Comparison of ENCODE assay signal across 29 mouse cellular contexts in the genomic region with DNA sequence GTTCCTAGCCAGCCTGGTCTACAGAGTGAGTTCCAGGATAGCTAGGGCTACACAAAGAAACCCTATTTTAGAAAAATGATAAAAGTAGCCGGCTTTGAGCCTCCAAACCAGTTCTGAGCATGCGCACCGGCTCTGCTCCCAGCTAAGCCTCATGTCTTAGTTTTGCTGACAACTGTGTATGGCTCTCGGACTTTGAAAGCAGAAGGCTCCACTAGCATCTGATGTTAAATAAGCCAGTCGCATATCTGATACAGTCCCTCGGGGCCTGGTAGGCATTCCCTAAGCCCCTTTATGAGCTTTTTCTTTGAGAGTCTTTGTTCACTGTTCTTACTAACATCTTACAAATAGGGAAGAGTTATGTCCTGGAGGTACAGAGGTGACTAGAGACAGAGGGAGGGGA. TPM values are rescaled to one million over a fixed set of nuclear protein-coding genes. Genes with fewer than 3 reads are reported as not detected.
A peak's percentile ranks its signal among the peaks of the same experiment; 100 is the strongest.
DNase-seq lines count a peak whose midpoint lies in the region; ATAC-seq and TF ChIP-seq lines count a peak whose summit lies in the region.
"Had no signal": no experiment of that assay in that cellular context is flagged by ENCODE, and none has a peak within 500 bp of the region (broad histone marks: within the 10 kb centered on the region; RNA-seq: fewer than 3 reads in every experiment).

No protein-coding gene starts in this region.

- H3K4me3 ChIP-seq in embryonic facial prominence, embryonic 13.5 days = no peak overlapping the region
- H3K4me3 ChIP-seq in embryonic facial prominence, embryonic 10.5 days = no peak overlapping the region
- no peak overlapping the region for H3K4me3 ChIP-seq in neural tube, embryonic 13.5 days
- no peak overlapping the region for H3K4me3 ChIP-seq in neural tube, embryonic 15.5 days (replicated peaks)
- H3K4me3 ChIP-seq in MEL (ENCODE audit: control insufficient read depth in 1 of 2, insufficient read depth in 1 of 2, low read depth in 2 of 2, low read length in 2 of 2) (0 out of 4 replicates have a peak overlapping the region, but pooled peaks of 1 of the 2 experiments have one; percentile 8), myocyte (no peak overlapping the region)
- H3K4me3 ChIP-seq in hindbrain, embryonic 13.5 days = no peak overlapping the region
- H3K4me3 ChIP-seq: embryonic facial prominence, embryonic 15.5 days; hindbrain, embryonic 10.5 days; limb, embryonic 13.5 days; liver, embryonic 12.5 days had no signal

- peaks cover 4% of the 10 kb centered on the region; the same call in 1 of the 2 replicates for H3K79me2 ChIP-seq in MEL (ENCODE audit: control insufficient read depth, insufficient read depth, low read length, poor library complexity)
- H3K79me2 ChIP-seq in myocyte (ENCODE audit: control insufficient read depth, insufficient read depth) = no peaks in the 10 kb centered on the region

- peaks cover 14% of the 10 kb centered on the region for H3K4me1 ChIP-seq in embryonic facial prominence, embryonic 13.5 days
- peaks cover 19% of the 10 kb centered on the region for H3K4me1 ChIP-seq in embryonic facial prominence, embryonic 10.5 days
- peaks cover 20% of the 10 kb centered on the region for H3K4me1 ChIP-seq in neural tube, embryonic 13.5 days (replicated peaks)
- peaks cover 14% of the 10 kb centered on the region for H3K4me1 ChIP-seq in neural tube, embryonic 15.5 days
- H3K4me1 ChIP-seq in MEL (ENCODE audit: control insufficient read depth in 1 of 2, insufficient read depth in 2 of 2, low read length in 2 of 2) = peaks cover 13 to 45% of the 10 kb centered on the region in 2 experiments
- H3K4me1 ChIP-seq in hindbrain, embryonic 13.5 days (replicated peaks) = peaks cover 16% of the 10 kb centered on the region

- TF ChIP-seq POLR2A in MEL (IDR thresholded peaks at IDR 0.05; ENCODE audit: control insufficient read depth in 1 of 2, insufficient read depth in 1 of 2, low read depth in 1 of 2, low read length in 2 of 2, poor library complexity in 1 of 2) (no peak), myocyte (IDR thresholded peaks at IDR 0.05; ENCODE audit: insufficient read length, low read depth) (no peak)

- 59% methylated on average over 6 of the region's 6 CpGs for WGBS in embryonic facial prominence, embryonic 13.5 days
- 74% methylated on average over 6 of the region's 6 CpGs for WGBS in embryonic facial prominence, embryonic 10.5 days
- WGBS in neural tube, embryonic 13.5 days = 42% methylated on average over 6 of the region's 6 CpGs
- WGBS in neural tube, embryonic 15.5 days = 47% methylated on average over 6 of the region's 6 CpGs
- WGBS in hindbrain, embryonic 13.5 days = 70% methylated on average over 6 of the region's 6 CpGs

- H3K36me3 ChIP-seq in embryonic facial prominence, embryonic 13.5 days = no peaks in the 10 kb centered on the region
- H3K36me3 ChIP-seq in embryonic facial prominence, embryonic 10.5 days (replicated peaks) = peaks cover 18% of the 10 kb centered on the region
- no peaks in the 10 kb centered on the region for H3K36me3 ChIP-seq in neural tube, embryonic 13.5 days
- H3K36me3 ChIP-seq in neural tube, embryonic 15.5 days = no peaks in the 10 kb centered on the region
- H3K36me3 ChIP-seq in MEL (ENCODE audit: control insufficient read depth in 1 of 2, insufficient read depth in 2 of 2, low read length in 2 of 2) = peaks cover 0 to 34% of the 10 kb centered on the region in 2 experiments; a peak in 2 of 4 replicates
- no peaks in the 10 kb centered on the region for H3K36me3 ChIP-seq in myocyte (ENCODE audit: control insufficient read depth, insufficient read depth)
- no peaks in the 10 kb centered on the region for H3K36me3 ChIP-seq in hindbrain, embryonic 13.5 days
- H3K36me3 ChIP-seq: embryonic facial prominence, embryonic 15.5 days; G1E; limb, embryonic 13.5 days had no signal

- TF ChIP-seq EP300 in MEL (IDR thresholded peaks at IDR 0.05; ENCODE audit: low read depth in 1 of 2, low read length in 2 of 2) = no peak

- no peak overlapping the region for H3ac ChIP-seq in myocyte (ENCODE audit: control insufficient read depth, insufficient read length)

- no peak for DNase-seq in embryonic facial prominence, embryonic 10.5 days (ENCODE audit: low spot score)
- peak; percentile 77 for DNase-seq in MEL (ENCODE audit: low read depth, low spot score)
- DNase-seq in urinary bladder, postnatal 36 days (ENCODE audit: low spot score in 2 of 2) = no peak
- DNase-seq: B cell, adult 2 months; cerebellum, postnatal 10 days; gastrocnemius, postnatal 14 days; heart, postnatal 14 days; kidney, adult 8-10 months; kidney, postnatal 4 days; midbrain, embryonic 14.5 days; retina, postnatal 1 day; right cerebral cortex, postnatal 14 days; spleen, adult 18-20 months; thymus, adult 2 months; thymus, postnatal 36 days had no signal

- H3K9me3 ChIP-seq in embryonic facial prominence, embryonic 13.5 days = no peaks in the 10 kb centered on the region
- H3K9me3 ChIP-seq in embryonic facial prominence, embryonic 10.5 days = no peaks in the 10 kb centered on the region
- H3K9me3 ChIP-seq in neural tube, embryonic 13.5 days = no peaks in the 10 kb centered on the region
- H3K9me3 ChIP-seq in neural tube, embryonic 15.5 days (replicated peaks) = no peaks in the 10 kb centered on the region
- H3K9me3 ChIP-seq in MEL (replicated peaks; ENCODE audit: insufficient read depth, low read length) = no peaks in the 10 kb centered on the region
- H3K9me3 ChIP-seq in hindbrain, embryonic 13.5 days = no peaks in the 10 kb centered on the region
- H3K9me3 ChIP-seq: embryonic facial prominence, embryonic 15.5 days; G1E; hindbrain, embryonic 10.5 days; limb, embryonic 13.5 days; liver, embryonic 12.5 days had no signal

- peaks cover 7% of the 10 kb centered on the region; the same call in 1 of the 2 replicates for H3K27me3 ChIP-seq in embryonic facial prominence, embryonic 13.5 days
- H3K27me3 ChIP-seq in embryonic facial prominence, embryonic 10.5 days (replicated peaks; ENCODE audit: low read depth, poor library complexity, severe bottlenecking) = 0 out of 2 replicates have a peak, but pooled peaks cover 6% of the 10 kb centered on the region
- H3K27me3 ChIP-seq in neural tube, embryonic 13.5 days = no peaks in the 10 kb centered on the region
- no peaks in the 10 kb centered on the region for H3K27me3 ChIP-seq in neural tube, embryonic 15.5 days (replicated peaks)
- no peaks in the 10 kb centered on the region for H3K27me3 ChIP-seq in MEL (ENCODE audit: control insufficient read depth in 1 of 2, insufficient read depth in 2 of 2, low read length in 2 of 2)
- no peaks in the 10 kb centered on the region for H3K27me3 ChIP-seq in myocyte (ENCODE audit: control insufficient read depth, insufficient read depth, insufficient read length)
- peaks cover 10% of the 10 kb centered on the region for H3K27me3 ChIP-seq in hindbrain, embryonic 13.5 days
- H3K27me3 ChIP-seq: embryonic facial prominence, embryonic 15.5 days; limb, embryonic 13.5 days had no signal

- H3K9ac ChIP-seq in embryonic facial prominence, embryonic 13.5 days = 0 out of 2 replicates have a peak overlapping the region, but pooled peaks have one; percentile 16
- peak overlapping the region; percentile 34; the same call in 1 of the 2 replicates for H3K9ac ChIP-seq in neural tube, embryonic 13.5 days
- H3K9ac ChIP-seq in neural tube, embryonic 15.5 days (replicated peaks) = no peak overlapping the region
- H3K9ac ChIP-seq in MEL (ENCODE audit: control insufficient read depth, low read depth, low read length, poor library complexity, severe bottlenecking) = peak overlapping the region; percentile 74
- H3K9ac ChIP-seq in hindbrain, embryonic 13.5 days = no peak overlapping the region
- H3K9ac ChIP-seq: embryonic facial prominence, embryonic 15.5 days; limb, embryonic 13.5 days; liver, embryonic 12.5 days had no signal

- ATAC-seq in embryonic facial prominence, embryonic 13.5 days (ENCODE audit: insufficient number of reproducible peaks, insufficient read depth, low FRiP score, low TSS enrichment, low read depth) = no peak
- no peak for ATAC-seq in neural tube, embryonic 13.5 days (ENCODE audit: low read depth)
- no peak for ATAC-seq in neural tube, embryonic 15.5 days (ENCODE audit: low FRiP score)
- ATAC-seq in hindbrain, embryonic 13.5 days (ENCODE audit: low FRiP score) = no peak
- ATAC-seq: forebrain, embryonic 14.5 days; hindbrain, embryonic 16.5 days; liver, embryonic 12.5 days; lung, postnatal 0 days had no signal

- TF ChIP-seq CTCF in MEL (IDR thresholded peaks at IDR 0.05 in 2 of 3, conservative IDR thresholded peaks at IDR 0.05 in 1 of 3; ENCODE audit: control insufficient read depth in 1 of 3, insufficient read depth in 1 of 3, low read depth in 2 of 3, low read length in 3 of 3, poor library complexity in 1 of 3, severe bottlenecking in 1 of 3) = no peak

- TF ChIP-seq RAD21 in MEL (IDR thresholded peaks at IDR 0.05; ENCODE audit: low read depth, low read length) = no peak

- H3K27ac ChIP-seq in embryonic facial prominence, embryonic 13.5 days = no peak overlapping the region
- no peak overlapping the region for H3K27ac ChIP-seq in embryonic facial prominence, embryonic 10.5 days (replicated peaks)
- H3K27ac ChIP-seq in neural tube, embryonic 13.5 days (replicated peaks) = no peak overlapping the region
- no peak overlapping the region for H3K27ac ChIP-seq in neural tube, embryonic 15.5 days (replicated peaks)
- H3K27ac ChIP-seq in MEL (ENCODE audit: control insufficient read depth, low read depth, low read length) = peak overlapping the region; percentile 99
- H3K27ac ChIP-seq in hindbrain, embryonic 13.5 days = no peak overlapping the region
- H3K27ac ChIP-seq: embryonic facial prominence, embryonic 15.5 days; hindbrain, embryonic 10.5 days; kidney, postnatal 0 days; limb, embryonic 13.5 days; liver, embryonic 12.5 days had no signal

- H3K4me2 ChIP-seq in embryonic facial prominence, embryonic 13.5 days = no peak overlapping the region
- no peak overlapping the region for H3K4me2 ChIP-seq in neural tube, embryonic 13.5 days
- H3K4me2 ChIP-seq in neural tube, embryonic 15.5 days = no peak overlapping the region
- peak overlapping the region; percentile 28 for H3K4me2 ChIP-seq in myocyte (ENCODE audit: low read depth)
- H3K4me2 ChIP-seq in hindbrain, embryonic 13.5 days = no peak overlapping the region
- H3K4me2 ChIP-seq: embryonic facial prominence, embryonic 15.5 days; limb, embryonic 13.5 days; liver, embryonic 12.5 days had no signal

RNA-seq across cellular contexts. Expression of gene Klhdc4, which starts 18.6 kb away (rescaled TPM):
- 36.8 and 41.2 TPM in 2 replicates for polyA plus RNA-seq in embryonic facial prominence, embryonic 13.5 days (2015; fragmentation: Nextera tagmentation; extraction: Ambion mirVana)
- polyA plus RNA-seq in embryonic facial prominence, embryonic 10.5 days (2016; fragmentation: Nextera tagmentation; extraction: Ambion mirVana) = 67.3 and 71.2 TPM in 2 replicates
- 40.0 and 40.5 TPM in 2 replicates for polyA plus RNA-seq in neural tube, embryonic 13.5 days (2015; fragmentation: Nextera tagmentation; extraction: Ambion mirVana)
- 44.4 and 44.5 TPM in 2 replicates for polyA plus RNA-seq in neural tube, embryonic 15.5 days (2015; fragmentation: Nextera tagmentation; extraction: Ambion mirVana)
- 49.8 and 53.7 TPM in 2 replicates for total RNA-seq in MEL (2012; rRNA removed)
- polyA plus RNA-seq in MEL (2012; ENCODE audit: insufficient read depth in 1 of 2, insufficient read length in 2 of 2, low read depth in 1 of 2, low replicate concordance in 2 of 2, missing spikeins in 1 of 2) (10 to 100 TPM in 1 of 2 experiments, not detected in 1; 65.2 TPM), myocyte (2012; fragmentation: generic; extraction: Trizol) (31.4 TPM)
- 43.5 and 47.4 TPM in 2 replicates for polyA plus RNA-seq in hindbrain, embryonic 13.5 days (2015; fragmentation: Nextera tagmentation; extraction: Ambion mirVana)

RNA-seq across cellular contexts. Expression of gene Slc7a5, which starts 59.5 kb away (rescaled TPM):
- polyA plus RNA-seq in embryonic facial prominence, embryonic 13.5 days (2015; fragmentation: Nextera tagmentation; extraction: Ambion mirVana) = 16.1 and 18.3 TPM in 2 replicates
- polyA plus RNA-seq in embryonic facial prominence, embryonic 10.5 days (2016; fragmentation: Nextera tagmentation; extraction: Ambion mirVana) = 18.7 and 21.0 TPM in 2 replicates
- 38.7 and 38.9 TPM in 2 replicates for polyA plus RNA-seq in neural tube, embryonic 13.5 days (2015; fragmentation: Nextera tagmentation; extraction: Ambion mirVana)
- polyA plus RNA-seq in neural tube, embryonic 15.5 days (2015; fragmentation: Nextera tagmentation; extraction: Ambion mirVana) = 39.6 and 41.1 TPM in 2 replicates
- 108 and 164 TPM in 2 replicates for total RNA-seq in MEL (2012; rRNA removed)
- polyA plus RNA-seq in MEL (2012; ENCODE audit: insufficient read depth in 1 of 2, insufficient read length in 2 of 2, low read depth in 1 of 2, low replicate concordance in 2 of 2, missing spikeins in 1 of 2) (100 to 1,000 TPM in 1 of 2 experiments, 10 to 100 TPM in 1; 55.0 to 263 TPM), myocyte (2012; fragmentation: generic; extraction: Trizol) (612 TPM)
- polyA plus RNA-seq in hindbrain, embryonic 13.5 days (2015; fragmentation: Nextera tagmentation; extraction: Ambion mirVana) = 37.9 and 39.7 TPM in 2 replicates

Comparison
In these comparisons a context has a peak if more than half of its experiments do, and no peak if none do; other contexts are left out.
1. H3K9ac ChIP-seq: peak in embryonic facial prominence, embryonic 13.5 days (single experiment), neural tube, embryonic 13.5 days (single experiment) and MEL (single experiment); none in neural tube, embryonic 15.5 days (single experiment) and hindbrain, embryonic 13.5 days (single experiment).